Mouse (Mus musculus) hindbrain, embryonic 14.5 days (tissue): ENCODE results near the gene Tmc5. TPM values are rescaled to one million over a fixed set of nuclear protein-coding genes. Genes with fewer than 3 reads are reported as not detected.

ENCODE experiments used
- ATAC-seq: fragments of 200-750 bp; cut with Nextera tagmentation; 2 replicates; pipeline ENCODE4 v1.8.0; 2017; ENCODE audit warnings: moderate number of reproducible peaks, mild to moderate bottlenecking, moderate TSS enrichment, moderate library complexity; ENCODE audit not compliant: low FRiP score
- DNase-seq: peaks from one replicate; pipeline ENCODE4 v3.0.0-alpha.2; 2015; ENCODE audit warnings: low spot score
- H3K27ac ChIP-seq: fragments of 300-500 bp; sonication (generic); 2 replicates; pipeline ENCODE4 v1.5.1; 2014; ENCODE audit warnings: mild to moderate bottlenecking, moderate library complexity
- H3K27me3 ChIP-seq: fragments of 300-500 bp; sonication (generic); 2 replicates; pipeline ENCODE4 v1.6.1; 2014; ENCODE audit warnings: mild to moderate bottlenecking, low read length, mixed read lengths; ENCODE audit not compliant: control insufficient read depth, insufficient read depth
- H3K36me3 ChIP-seq: fragments of 300-500 bp; sonication (generic); replicated peaks from 2 replicates; pipeline ENCODE4 v1.6.1; 2014; ENCODE audit not compliant: control insufficient read depth, insufficient read depth
- H3K4me1 ChIP-seq: fragments of 300-500 bp; sonication (generic); replicated peaks from 2 replicates; pipeline ENCODE4 v1.6.1; 2014; ENCODE audit warnings: antibody characterized with exemption, low read length, mixed read lengths; ENCODE audit not compliant: control insufficient read depth, insufficient read depth
- H3K4me2 ChIP-seq: fragments of 300-500 bp; sonication (generic); replicated peaks from 2 replicates; pipeline ENCODE4 v1.6.1; 2014; ENCODE audit warnings: mild to moderate bottlenecking, moderate library complexity
- H3K4me3 ChIP-seq: fragments of 300-500 bp; sonication (generic); replicated peaks from 2 replicates; pipeline ENCODE4 v1.5.1; 2014; ENCODE audit warnings: mild to moderate bottlenecking, low read length
- H3K9ac ChIP-seq: fragments of 300-500 bp; sonication (generic); 2 replicates; pipeline ENCODE4 v1.6.1; 2014
- H3K9me3 ChIP-seq: fragments of 300-500 bp; sonication (generic); 2 replicates; pipeline ENCODE4 v1.6.1; 2016; ENCODE audit warnings: low read length; ENCODE audit not compliant: control insufficient read depth
- WGBS: fragments of 180-500 bp; shearing (Covaris S2); extraction: QIAGEN DNeasy Blood & Tissue Kit; methylation state at CpG from one replicate; pipeline ENCODE4 v1.1.7; 2014; 5-methylcytosine and 5-hydroxymethylcytosine counted together
- polyA plus RNA-seq: library from polyadenylated mRNA; unstranded; fragments of >200 nt; fragmentation: Nextera tagmentation; extraction: Ambion mirVana; gene quantifications from 2 replicates; pipeline ENCODE4 v1.2.1, GENCODE M21; 2014

Tmc5 gene
- polyA plus RNA-seq, 1 experiment from 2014 or later: 0.20 TPM

DNA sequence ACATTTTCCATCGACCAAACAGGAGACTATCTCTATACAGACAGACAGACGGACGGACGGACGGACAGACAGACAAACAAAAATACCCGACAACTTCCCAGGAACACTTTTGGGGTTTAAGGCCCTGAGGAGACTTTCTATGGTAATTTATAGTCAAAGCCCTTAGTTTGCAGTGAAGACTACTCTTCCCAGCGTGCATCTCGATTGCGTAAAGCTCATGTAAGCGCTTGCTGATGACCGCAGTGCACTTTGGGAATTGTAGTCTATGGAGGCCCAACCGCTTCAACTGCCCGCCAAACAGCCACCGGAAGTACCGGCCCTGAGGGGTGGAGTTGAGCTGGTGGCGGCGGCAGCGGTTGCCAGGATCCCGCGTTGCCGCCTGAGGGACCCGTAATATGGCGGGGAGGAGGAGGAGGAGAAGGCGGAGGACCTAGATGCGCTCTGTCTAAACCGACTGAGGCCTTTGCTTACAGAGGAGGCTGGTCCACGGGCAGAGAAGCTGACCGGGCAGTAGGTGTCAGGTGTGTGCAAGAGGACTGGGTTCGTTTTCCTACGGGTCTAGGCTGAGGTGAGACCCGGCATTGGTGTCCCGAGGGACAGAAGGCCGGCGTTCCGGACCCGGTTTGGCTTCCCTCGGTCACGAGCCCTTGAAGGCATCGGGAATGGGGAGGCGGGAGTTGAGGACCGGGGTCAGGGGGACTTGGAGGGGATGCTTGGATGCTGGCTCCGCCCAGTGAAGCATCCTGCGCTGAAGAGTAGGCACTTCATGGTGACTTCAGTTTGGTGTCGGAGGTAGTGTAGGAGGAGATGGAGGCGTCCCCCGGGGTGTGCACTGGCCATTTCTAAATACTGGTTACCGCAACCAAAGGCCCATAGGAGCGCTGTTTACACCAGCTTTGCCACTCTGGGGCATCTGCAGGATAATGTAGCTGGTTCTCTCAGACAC is 115.4 kb downstream of the Tmc5 start, which contains the start of gene Ccp110:
TSS of gene Ccp110 (plus strand) at position 325 of the 946 bp plus-strand sequence.
- Histone ChIP-seq H3K9ac (peak within 1 kb of the TSS; percentile 69), H3K27ac (peak within 1 kb of the TSS; percentile 73), H3K4me2 (peak within 1 kb of the TSS; percentile 61), H3K4me1 (peaks cover 13% of the 10 kb centered on the region), H3K4me3 (peak within 1 kb of the TSS; percentile 64), H3K36me3 (peaks cover 21% of the 10 kb centered on the region), H3K9me3 (no peaks in the 10 kb centered on the region), H3K27me3 (no peaks in the 10 kb centered on the region)
- under 1% methylated on average over 48 of the region's 48 CpGs for WGBS
- ATAC-seq (peak; percentile 97), DNase-seq (peak; percentile 95)

DNA sequence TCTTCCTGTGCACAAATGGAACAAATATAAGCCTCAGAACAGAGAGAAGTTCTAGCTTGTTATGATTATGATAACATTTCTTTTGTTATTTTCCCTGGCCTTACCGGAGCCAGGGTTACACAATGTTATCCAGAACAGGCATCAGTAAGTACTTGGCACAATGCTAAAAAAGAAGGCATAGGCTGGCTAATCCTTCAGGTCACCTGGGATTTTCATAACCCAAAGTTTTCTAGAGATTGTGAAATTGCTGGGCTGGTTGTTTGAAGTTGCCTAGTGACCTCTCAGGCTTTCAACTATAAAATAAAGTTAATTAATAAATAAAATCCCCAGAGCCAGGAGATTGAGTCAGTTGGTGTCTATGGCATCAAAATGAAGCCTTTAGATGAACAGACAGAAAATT is 117.8 kb downstream of the Tmc5 start:
- Histone ChIP-seq H3K9ac (no peak overlapping the region), H3K4me1 (peaks cover 13% of the 10 kb centered on the region), H3K36me3 (peaks cover 42% of the 10 kb centered on the region), H3K4me3 (no peak overlapping the region), H3K27me3 (no peaks in the 10 kb centered on the region), H3K27ac (no peak overlapping the region), H3K9me3 (no peaks in the 10 kb centered on the region), H3K4me2 (no peak overlapping the region)
- 84% methylated on average over 1 of the region's 1 CpGs for WGBS
- ATAC-seq (no peak), DNase-seq (no peak)

DNA sequence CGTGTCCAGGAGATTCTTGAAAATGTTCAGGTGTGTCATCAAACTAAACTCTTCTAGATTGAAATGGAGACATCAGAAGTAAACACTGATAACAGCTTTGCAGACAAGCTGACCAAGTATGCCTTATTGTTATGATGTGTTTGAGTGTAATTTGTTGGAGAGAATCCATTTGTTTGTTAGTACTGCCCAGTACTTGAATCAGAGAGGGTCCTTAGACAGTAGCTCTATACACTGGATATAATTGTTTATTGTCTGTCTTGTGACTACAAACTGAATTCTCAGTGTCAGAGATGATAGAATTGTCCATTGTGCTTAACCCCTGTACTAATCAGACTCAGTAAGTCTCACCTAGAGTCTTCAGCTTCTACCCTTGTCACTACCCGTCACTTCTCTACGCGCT is 121.0 kb downstream of the Tmc5 start:
- ATAC-seq: no peak
- Histone ChIP-seq H3K27ac (no peak overlapping the region), H3K4me3 (no peak overlapping the region), H3K4me2 (no peak overlapping the region), H3K4me1 (peaks cover 12% of the 10 kb centered on the region), H3K9me3 (no peaks in the 10 kb centered on the region), H3K9ac (no peak overlapping the region), H3K27me3 (no peaks in the 10 kb centered on the region), H3K36me3 (peaks cover 72% of the 10 kb centered on the region)
- DNase-seq: no peak
- WGBS: 96% methylated on average over 4 of the region's 4 CpGs

DNA sequence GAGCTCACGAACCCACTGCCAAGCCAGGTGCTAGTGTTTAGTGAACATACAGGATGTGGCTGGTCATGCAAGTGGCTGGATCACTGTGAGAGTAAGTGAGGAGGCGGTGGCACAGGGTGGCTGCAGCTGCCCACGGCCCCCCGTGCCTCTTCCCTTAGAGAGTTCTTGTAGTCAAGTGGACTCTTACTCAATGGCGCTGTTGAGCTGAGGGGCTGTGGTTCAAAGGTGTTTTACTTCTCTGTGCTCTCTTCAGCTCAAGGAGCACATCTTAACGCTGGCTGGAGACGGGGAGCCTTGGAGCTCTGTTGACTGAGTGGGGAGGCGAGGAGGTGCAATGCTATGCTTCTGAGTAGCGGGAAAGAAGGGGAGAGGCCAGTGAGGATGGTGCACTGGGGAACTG is 126.8 kb downstream of the Tmc5 start:
- ATAC-seq (no peak), DNase-seq (no peak)
- H3K27me3 ChIP-seq: no peaks in the 10 kb centered on the region
- H3K9me3 ChIP-seq: no peaks in the 10 kb centered on the region
- H3K4me1 ChIP-seq: no peaks in the 10 kb centered on the region
- H3K4me3 ChIP-seq: no peak overlapping the region
- H3K9ac ChIP-seq: no peak overlapping the region
- H3K27ac ChIP-seq: no peak overlapping the region
- WGBS: 93% methylated on average over 9 of the region's 9 CpGs
- peaks cover 95% of the 10 kb centered on the region for H3K36me3 ChIP-seq
- H3K4me2 ChIP-seq: no peak overlapping the region

Other genes with a start within 250 kb of the Tmc5 start
- gene Syt17, start 149.1 kb upstream of the Tmc5 start, polyA plus RNA-seq: 18.6 and 22.3 TPM in 2 replicates
- 0.56 and 0.84 TPM in 2 replicates for gene Itpripl2, start 105.3 kb upstream of the Tmc5 start, polyA plus RNA-seq
- 102 and 113 TPM in 2 replicates for gene Coq7, start 63.9 kb upstream of the Tmc5 start, polyA plus RNA-seq
- 7.5 and 8.6 TPM in 2 replicates for gene Tmc7, start 12.6 kb upstream of the Tmc5 start, polyA plus RNA-seq
- 228 and 243 TPM in 2 replicates for gene Gde1, start 108.5 kb downstream of the Tmc5 start, polyA plus RNA-seq
- 18.5 and 18.7 TPM in 2 replicates for gene Ccp110, start 115.3 kb downstream of the Tmc5 start, polyA plus RNA-seq
- gene Vps35l, start 142.9 kb downstream of the Tmc5 start, polyA plus RNA-seq: 93.9 and 101 TPM in 2 replicates